Mouse (Mus musculus) heart, embryonic 15.5 days (tissue): ENCODE measurements around the gene Gabra2. TPM values are rescaled to one million over a fixed set of nuclear protein-coding genes. Genes with fewer than 3 reads are reported as not detected.

Source experiments
- ATAC-seq: fragments of 200-750 bp; cut with Nextera tagmentation; replicated peaks from 2 replicates; pipeline ENCODE4 v1.8.0; 2017; ENCODE audit warnings: low read depth, moderate TSS enrichment; ENCODE audit not compliant: insufficient number of reproducible peaks, insufficient read depth, low FRiP score
- H3K27ac ChIP-seq: fragments of 300-500 bp; sonication (generic); 2 replicates; pipeline ENCODE4 v1.5.1; 2015; ENCODE audit warnings: mild to moderate bottlenecking, inconsistent platforms
- H3K27me3 ChIP-seq: fragments of 300-500 bp; sonication (generic); 2 replicates; pipeline ENCODE4 v1.6.1; 2015; ENCODE audit warnings: inconsistent platforms
- H3K36me3 ChIP-seq: fragments of 300-500 bp; sonication (generic); 2 replicates; pipeline ENCODE4 v1.6.1; 2015; ENCODE audit warnings: mild to moderate bottlenecking, inconsistent platforms
- H3K4me1 ChIP-seq: fragments of 300-500 bp; sonication (generic); replicated peaks from 2 replicates; pipeline ENCODE4 v1.6.1; 2015; ENCODE audit warnings: inconsistent platforms
- H3K4me2 ChIP-seq: fragments of 300-500 bp; sonication (generic); 2 replicates; pipeline ENCODE4 v1.6.1; 2015; ENCODE audit warnings: inconsistent platforms, mild to moderate bottlenecking, moderate library complexity
- H3K4me3 ChIP-seq: fragments of 300-500 bp; sonication (generic); 2 replicates; pipeline ENCODE4 v1.5.1; 2015; ENCODE audit warnings: mild to moderate bottlenecking, inconsistent platforms
- H3K9ac ChIP-seq: fragments of 300-500 bp; sonication (generic); 2 replicates; pipeline ENCODE4 v1.6.1; 2015; ENCODE audit warnings: mild to moderate bottlenecking, inconsistent platforms
- H3K9me3 ChIP-seq: fragments of 300-500 bp; sonication (generic); replicated peaks from 2 replicates; pipeline ENCODE4 v1.6.1; 2016; ENCODE audit warnings: inconsistent platforms
- WGBS: fragments of 180-500 bp; shearing (Covaris S2); methylation state at CpG from one replicate; pipeline ENCODE4 v1.1.7; 2015; ENCODE audit warnings: mixed read lengths; 5-methylcytosine and 5-hydroxymethylcytosine counted together
- polyA plus RNA-seq: library from polyadenylated mRNA; unstranded; fragments of >200 nt; fragmentation: Nextera tagmentation; extraction: Ambion mirVana; gene quantifications from 2 replicates; pipeline ENCODE4 v1.2.1, GENCODE M21; 2015

The Gabra2 gene
- polyA plus RNA-seq, 1 experiment from 2014 or later, result 0.43 TPM

DNA sequence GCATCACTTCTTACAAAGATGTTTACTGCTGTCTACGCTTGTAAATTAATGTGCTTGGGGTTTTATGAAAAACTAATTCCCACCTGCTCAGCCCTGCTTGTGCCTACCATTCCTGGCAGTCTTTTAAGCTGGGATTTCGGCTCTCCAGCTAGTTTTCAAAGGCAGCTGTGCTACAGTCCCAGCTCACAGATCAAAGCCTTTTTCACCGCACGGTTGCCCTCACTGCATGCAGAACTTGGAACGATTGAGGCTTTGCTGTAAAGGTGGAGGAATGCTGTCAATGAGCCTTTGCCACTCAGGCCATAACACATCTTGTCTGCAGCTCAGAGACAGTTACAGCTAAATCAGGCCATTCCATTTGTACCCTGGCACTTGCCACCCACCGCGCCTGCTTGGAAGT is 37.6 kb downstream of the Gabra2 start:
- ATAC-seq, result no peak
- Histone ChIP-seq H3K4me1 (no peaks in the 10 kb centered on the region), H3K4me2 (no peak overlapping the region), H3K36me3 (no peaks in the 10 kb centered on the region), H3K9ac (no peak overlapping the region), H3K27me3 (no peaks in the 10 kb centered on the region), H3K4me3 (no peak overlapping the region), H3K9me3 (no peaks in the 10 kb centered on the region), H3K27ac (no peak overlapping the region)
- WGBS, result 67% methylated on average over 7 of the region's 7 CpGs

DNA sequence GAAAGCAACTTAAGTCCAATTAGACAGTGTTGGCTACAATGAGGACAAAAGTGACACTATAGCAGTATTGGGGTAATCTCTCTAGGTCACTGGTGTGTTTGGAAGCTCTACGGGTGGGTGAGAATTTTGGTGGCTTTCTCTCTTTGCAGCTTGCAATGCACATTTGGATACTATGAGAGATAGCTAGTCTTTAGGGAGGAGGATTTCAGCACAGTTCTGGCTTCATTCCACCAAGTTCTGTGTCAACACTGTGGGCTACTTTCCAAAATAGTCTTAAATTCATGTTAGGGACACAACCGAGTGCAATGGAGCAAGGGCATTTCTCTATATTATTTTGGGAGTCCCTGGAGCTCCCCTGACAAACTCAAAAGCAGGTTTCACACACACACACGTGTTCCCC is 58.3 kb downstream of the Gabra2 start:
- no peak overlapping the region for H3K4me3 ChIP-seq
- no peaks in the 10 kb centered on the region for H3K27me3 ChIP-seq
- WGBS, result 52% methylated on average over 3 of the region's 3 CpGs
- H3K4me1 ChIP-seq, result no peaks in the 10 kb centered on the region
- no peak overlapping the region for H3K4me2 ChIP-seq
- no peaks in the 10 kb centered on the region for H3K36me3 ChIP-seq
- no peak for ATAC-seq
- H3K27ac ChIP-seq, result no peak overlapping the region
- H3K9me3 ChIP-seq, result no peaks in the 10 kb centered on the region
- no peak overlapping the region for H3K9ac ChIP-seq

DNA sequence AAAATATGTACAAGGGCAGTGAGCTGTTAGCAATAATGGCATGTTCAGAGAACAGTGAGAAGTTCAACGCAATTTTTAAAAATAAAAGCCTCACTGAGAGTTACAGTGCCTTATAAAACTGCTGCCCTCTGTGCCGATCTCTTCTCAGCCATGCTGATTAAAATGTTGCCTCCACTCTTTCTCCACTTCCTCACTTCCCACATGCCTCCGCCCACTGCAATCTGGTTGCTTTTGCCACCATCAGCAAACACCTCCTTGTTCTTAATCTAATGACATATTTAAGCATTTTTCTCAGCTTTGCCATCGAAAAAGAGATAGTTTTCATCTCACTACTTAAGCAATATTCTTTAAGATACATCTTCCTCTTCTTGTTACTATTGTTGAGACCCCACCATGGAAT is 69.7 kb downstream of the Gabra2 start:
- no peak overlapping the region for H3K4me2 ChIP-seq
- no peak overlapping the region for H3K27ac ChIP-seq
- H3K4me1 ChIP-seq, result no peaks in the 10 kb centered on the region
- no peaks in the 10 kb centered on the region for H3K9me3 ChIP-seq
- no peak overlapping the region for H3K9ac ChIP-seq
- H3K36me3 ChIP-seq, result no peaks in the 10 kb centered on the region
- WGBS, result 66% methylated on average over 4 of the region's 4 CpGs
- H3K27me3 ChIP-seq, result no peaks in the 10 kb centered on the region
- no peak overlapping the region for H3K4me3 ChIP-seq
- no peak for ATAC-seq

DNA sequence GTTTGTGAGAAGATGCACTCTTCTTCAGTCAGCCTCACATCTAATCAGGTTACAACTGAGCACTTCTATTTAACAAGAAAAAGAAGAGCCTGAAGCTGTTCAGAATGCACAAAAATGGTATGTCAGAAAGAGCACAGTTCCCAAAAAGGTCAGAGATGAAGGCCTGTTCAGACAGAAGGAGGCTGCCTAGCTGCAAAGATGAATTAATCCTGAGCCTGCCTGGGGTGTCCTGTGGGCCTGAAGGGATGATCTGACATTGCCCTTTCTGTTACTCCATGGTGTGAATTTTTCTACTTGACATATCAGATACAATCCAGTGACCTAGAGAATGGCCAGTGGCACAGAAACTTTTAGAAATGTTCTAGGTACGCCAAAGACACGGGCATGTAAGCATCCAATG is 83.9 kb downstream of the Gabra2 start:
- no peak for ATAC-seq

DNA sequence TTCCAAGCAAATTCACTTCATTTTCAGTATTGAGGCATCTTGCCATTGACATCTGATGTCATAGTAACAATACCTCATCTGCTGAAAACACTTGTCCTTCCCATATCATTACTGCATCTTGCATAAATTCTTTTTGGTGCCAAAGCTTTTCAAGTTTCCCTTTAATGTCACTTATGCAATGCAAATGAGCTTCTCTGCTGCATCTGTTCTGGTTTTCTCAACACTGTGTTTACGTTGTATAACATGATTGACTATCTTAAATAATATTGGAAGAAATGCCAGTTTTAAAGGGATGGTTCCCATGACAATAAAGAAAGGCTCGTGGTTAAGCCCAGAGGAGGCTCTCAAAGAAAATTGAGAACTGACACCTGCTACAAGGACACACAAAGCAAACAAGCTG is 84.4 kb downstream of the Gabra2 start:
- 56% methylated on average over 2 of the region's 2 CpGs for WGBS
- no peak overlapping the region for H3K4me3 ChIP-seq
- no peak overlapping the region for H3K9ac ChIP-seq
- H3K27me3 ChIP-seq, result no peaks in the 10 kb centered on the region
- ATAC-seq, result no peak
- H3K9me3 ChIP-seq, result no peaks in the 10 kb centered on the region
- H3K36me3 ChIP-seq, result no peaks in the 10 kb centered on the region
- H3K4me2 ChIP-seq, result no peak overlapping the region
- H3K27ac ChIP-seq, result no peak overlapping the region
- no peaks in the 10 kb centered on the region for H3K4me1 ChIP-seq

More for the DNA sequence above, 83.9 kb downstream of the Gabra2 start:
- Histone ChIP-seq H3K9me3 (no peaks in the 10 kb centered on the region), H3K27me3 (no peaks in the 10 kb centered on the region), H3K9ac (no peak overlapping the region), H3K4me3 (no peak overlapping the region), H3K27ac (no peak overlapping the region), H3K36me3 (no peaks in the 10 kb centered on the region), H3K4me2 (no peak overlapping the region), H3K4me1 (no peaks in the 10 kb centered on the region)
- 65% methylated on average over 2 of the region's 2 CpGs for WGBS

DNA sequence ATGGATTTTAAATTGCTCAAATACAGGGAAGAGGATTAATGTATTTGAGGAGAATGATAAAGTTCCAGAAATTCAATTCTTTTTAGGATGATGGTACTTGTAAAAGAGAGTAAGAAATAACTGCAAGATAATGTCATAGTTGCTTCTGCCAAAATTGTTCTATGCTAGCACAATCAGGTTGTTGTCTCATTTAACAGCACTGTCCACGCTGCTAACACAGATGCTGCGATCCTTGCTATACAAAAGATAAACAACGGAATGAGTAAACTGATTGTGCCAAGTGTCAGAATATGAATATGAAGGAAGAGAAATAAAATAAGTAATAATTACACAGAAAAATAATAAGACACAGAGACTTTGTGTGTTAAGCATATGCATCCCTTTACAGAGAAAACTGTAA is 84.9 kb downstream of the Gabra2 start:
- Histone ChIP-seq H3K27me3 (no peaks in the 10 kb centered on the region), H3K36me3 (no peaks in the 10 kb centered on the region), H3K4me1 (no peaks in the 10 kb centered on the region), H3K9me3 (no peaks in the 10 kb centered on the region), H3K4me3 (no peak overlapping the region), H3K9ac (no peak overlapping the region), H3K4me2 (no peak overlapping the region), H3K27ac (no peak overlapping the region)
- no peak for ATAC-seq
- 85% methylated on average over 3 of the region's 3 CpGs for WGBS

DNA sequence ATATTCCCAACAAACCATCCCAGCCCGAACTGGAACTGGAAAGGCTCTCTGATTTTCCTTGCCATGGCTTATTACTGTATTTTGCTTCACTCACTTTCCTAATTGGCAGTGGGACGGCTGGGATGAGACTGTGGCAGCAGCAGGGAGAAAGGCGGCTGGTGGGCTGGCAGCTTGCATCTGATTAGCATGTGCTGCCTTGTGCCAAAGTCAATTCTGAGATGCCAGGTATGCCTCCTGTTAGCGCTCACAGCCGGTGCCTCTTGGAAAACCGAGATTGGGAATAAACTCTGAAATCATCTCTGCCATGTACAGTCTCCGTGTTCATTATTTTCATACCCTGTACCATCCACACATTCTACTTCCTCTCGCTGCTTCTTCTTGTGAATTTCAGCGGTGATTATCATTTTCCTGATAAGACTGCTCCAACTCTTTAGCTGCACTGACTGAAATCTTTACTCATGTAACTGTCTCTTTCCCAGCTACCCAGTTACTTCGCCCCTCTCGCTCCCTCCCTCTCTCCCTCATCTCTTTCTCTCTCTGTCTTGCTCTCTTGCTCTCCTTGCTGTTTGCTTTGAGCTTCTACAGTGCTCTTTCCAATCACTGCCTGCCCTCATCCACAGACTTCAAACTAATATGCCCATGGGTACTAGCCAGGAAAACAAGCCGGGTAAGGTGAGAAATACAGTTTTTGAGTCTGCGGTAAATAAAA is 99.9 kb downstream of the Gabra2 start:
- Histone ChIP-seq H3K9me3 (no peaks in the 10 kb centered on the region), H3K4me1 (no peaks in the 10 kb centered on the region), H3K27me3 (no peaks in the 10 kb centered on the region), H3K4me2 (no peak overlapping the region), H3K4me3 (no peak overlapping the region), H3K27ac (no peak overlapping the region), H3K9ac (no peak overlapping the region), H3K36me3 (no peaks in the 10 kb centered on the region)
- no peak for ATAC-seq
- 62% methylated on average over 13 of the region's 13 CpGs for WGBS

DNA sequence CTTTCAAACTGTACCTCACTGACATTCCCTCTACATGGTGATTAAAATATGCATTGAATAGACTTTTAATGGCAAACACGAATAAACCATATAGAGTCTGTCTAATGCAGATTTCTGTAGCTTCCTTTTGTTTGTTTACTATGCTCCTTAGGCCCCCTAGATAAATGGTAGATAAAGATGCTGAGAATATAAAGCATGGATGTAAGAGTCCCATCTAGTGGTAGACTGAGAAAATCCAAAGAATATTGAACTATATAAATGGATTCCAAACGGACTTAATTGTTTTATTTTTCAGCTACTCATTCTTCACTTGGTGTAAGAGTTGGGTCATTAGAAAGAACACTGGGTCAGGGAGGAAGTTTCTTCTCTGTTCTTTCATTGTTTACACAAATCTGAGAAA is 102.4 kb downstream of the Gabra2 start:
- 41% methylated on average over 2 of the region's 2 CpGs for WGBS
- no peaks in the 10 kb centered on the region for H3K4me1 ChIP-seq
- H3K9ac ChIP-seq, result no peak overlapping the region
- no peak overlapping the region for H3K27ac ChIP-seq
- H3K36me3 ChIP-seq, result no peaks in the 10 kb centered on the region
- no peaks in the 10 kb centered on the region for H3K27me3 ChIP-seq
- H3K4me3 ChIP-seq, result no peak overlapping the region
- no peak overlapping the region for H3K4me2 ChIP-seq
- no peaks in the 10 kb centered on the region for H3K9me3 ChIP-seq
- no peak for ATAC-seq

DNA sequence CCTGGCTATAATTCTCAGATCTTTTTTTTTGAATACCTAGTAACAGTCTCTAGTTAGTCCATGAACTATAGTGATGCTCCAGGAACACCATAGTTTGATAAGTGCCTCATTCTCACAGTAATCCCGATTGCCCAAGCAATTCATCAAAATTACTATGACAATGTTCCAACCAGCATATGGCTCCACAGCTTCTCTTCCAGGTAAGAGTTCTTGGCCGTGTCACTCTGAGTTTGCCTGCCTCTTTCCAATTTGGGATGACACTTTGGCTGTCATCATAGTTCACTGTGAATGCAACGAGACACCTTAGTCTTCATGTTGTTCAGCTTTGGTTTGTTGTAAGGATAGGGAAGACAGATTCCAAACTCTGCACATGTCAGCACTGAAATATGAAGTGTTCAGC is 104.8 kb downstream of the Gabra2 start:
- Histone ChIP-seq H3K27me3 (no peaks in the 10 kb centered on the region), H3K4me3 (no peak overlapping the region), H3K4me1 (no peaks in the 10 kb centered on the region), H3K36me3 (no peaks in the 10 kb centered on the region), H3K9me3 (no peaks in the 10 kb centered on the region), H3K4me2 (no peak overlapping the region), H3K27ac (no peak overlapping the region), H3K9ac (no peak overlapping the region)
- WGBS, result 75% methylated on average over 3 of the region's 3 CpGs
- ATAC-seq, result no peak
